Mouse (Mus musculus) macrophage (primary cell): ENCODE data around the gene Hsd3b1. TPM values are rescaled to one million over a fixed set of nuclear protein-coding genes. Genes with fewer than 3 reads are reported as not detected.

Experiments used
- H3K27ac ChIP-seq: fragments of 350-480 bp; formaldehyde crosslinking; 2 replicates; pipeline ENCODE4 v1.9.0; 2021
- H3K36me3 ChIP-seq: fragments of 350-480 bp; formaldehyde crosslinking; 2 replicates; pipeline ENCODE4 v1.9.0; 2021; ENCODE audit errors: inconsistent target
- H3K4me3 ChIP-seq: fragments of 350-480 bp; formaldehyde crosslinking; 2 replicates; pipeline ENCODE4 v1.9.0; 2021; ENCODE audit errors: inconsistent target
- H3K79me2 ChIP-seq: fragments of 350-480 bp; formaldehyde crosslinking; 2 replicates; pipeline ENCODE4 v1.9.0; 2021; ENCODE audit errors: inconsistent target
- WGBS: methylation state at CpG from one replicate; pipeline ENCODE4 v1.1.7; 2026; ENCODE audit warnings: inconsistent platforms; ENCODE audit not compliant: missing documents; 5-methylcytosine and 5-hydroxymethylcytosine counted together
- polyA plus RNA-seq: library from polyadenylated mRNA; stranded (reverse); fragments of 250-400 nt; gene quantifications from 3 replicates; pipeline ENCODE4 v1.2.4, GENCODE M21; 2018; ENCODE audit warnings: inconsistent platforms
- total RNA-seq, 78 experiments: library from RNA; depleted of rRNA; stranded (reverse); fragments of 250-400 nt; gene quantifications; 1 replicate in 9 of 78; 2 replicates in 24 of 78; 3 replicates in 43 of 78; 4 replicates in 2 of 78; pipeline ENCODE4 v1.2.4; 2018; ENCODE audit warnings: inconsistent platforms in 56 of 78

Gene Hsd3b1
- not detected for total RNA-seq (2018; cell fraction: chromatin; rRNA removed)
- total RNA-seq (2018; cell fraction: cytosol; rRNA removed): not detected
- not detected for total RNA-seq (2018; cell fraction: nucleus; rRNA removed)
- not detected in 3 replicates for polyA plus RNA-seq

GRCm38 (mm10) chr3:98859576-98859975 lies at the start of gene Hsd3b1:
Hsd3b1 (minus strand) TSS chr3:98859794.
- Histone ChIP-seq H3K36me3 (no peaks in the 10 kb centered on the region), H3K79me2 (no peaks in the 10 kb centered on the region), H3K4me3 (no peak within 1 kb of the TSS), H3K27ac (no peak within 1 kb of the TSS)
- WGBS: 91% methylated on average over 3 of the region's 3 CpGs

- Histone ChIP-seq H3K36me3 (no peaks in the 10 kb centered on the region), H3K27ac (no peak overlapping the region)
- WGBS: 92% methylated on average over 2 of the region's 2 CpGs
These were observed 38.0 kb upstream of the Hsd3b1 start for GRCm38 (mm10) chr3:98897606-98898005.

DNA sequence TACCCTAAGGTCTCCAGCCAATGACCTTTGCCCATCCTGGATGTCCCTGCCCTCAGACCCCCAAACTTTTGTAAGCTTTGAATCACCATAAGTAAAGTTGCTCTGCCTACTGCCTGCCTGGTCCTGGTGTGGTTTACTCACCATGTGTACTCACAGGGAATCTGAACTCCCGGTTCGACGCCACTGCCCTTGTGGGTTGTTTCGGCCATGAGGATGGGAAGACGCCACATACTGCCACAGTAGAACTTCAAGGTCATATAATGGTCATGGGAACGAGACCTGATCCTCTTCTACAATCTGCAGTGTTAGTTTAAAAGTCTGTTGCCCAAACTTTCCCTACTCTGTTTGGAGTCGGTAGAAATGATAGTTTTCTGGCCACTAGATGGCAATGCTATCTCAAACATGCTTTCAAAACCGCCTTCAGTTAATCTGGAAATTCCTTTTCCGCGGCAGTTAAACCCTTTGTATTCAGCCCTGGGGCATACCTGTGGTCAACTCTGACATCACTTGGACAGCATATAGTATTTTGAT lies 35.5 kb upstream of the Hsd3b1 start:
- no peak overlapping the region for H3K4me3 ChIP-seq
- no peaks in the 10 kb centered on the region for H3K36me3 ChIP-seq
- H3K27ac ChIP-seq: no peak overlapping the region
- 50% methylated on average over 10 of the region's 10 CpGs for WGBS
- H3K79me2 ChIP-seq: no peaks in the 10 kb centered on the region

More at GRCm38 (mm10) chr3:98897606-98898005, 38.0 kb upstream of the Hsd3b1 start:
- H3K79me2 ChIP-seq: no peaks in the 10 kb centered on the region
- no peak overlapping the region for H3K4me3 ChIP-seq

DNA sequence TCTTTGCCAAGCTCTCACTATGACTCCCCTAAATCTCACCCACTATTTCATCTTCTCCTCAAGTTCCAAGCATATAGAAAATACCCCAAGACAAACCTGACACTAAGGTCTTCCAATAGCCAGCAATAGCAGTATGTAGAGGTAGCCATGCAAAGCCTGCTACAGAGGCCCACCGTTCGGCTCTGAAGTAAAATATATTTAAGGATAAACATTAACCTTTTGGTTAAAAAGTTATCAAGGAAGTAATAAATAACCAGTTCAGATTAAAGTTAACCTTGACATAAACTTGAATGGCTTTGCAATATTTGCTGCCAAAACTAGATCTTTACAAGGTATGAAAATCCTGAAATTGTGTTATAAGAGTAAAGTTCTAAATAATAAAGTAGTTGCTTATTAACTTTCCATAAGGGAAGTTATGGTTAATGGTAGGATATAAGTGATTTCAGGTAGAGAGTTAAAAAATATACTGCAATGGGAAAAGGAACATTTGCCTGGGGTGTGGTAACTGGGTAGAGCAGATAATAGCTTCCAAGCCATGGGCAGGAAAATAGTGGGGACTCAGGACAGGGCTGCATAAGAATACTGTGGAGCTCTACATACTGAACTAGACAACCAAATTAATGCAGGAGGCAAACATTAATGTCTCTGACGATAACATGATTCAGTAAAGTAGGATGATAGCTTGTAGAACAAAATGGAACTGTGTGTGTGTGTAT lies 33.6 kb upstream of the Hsd3b1 start, which contains the start of gene Hao2:
Hao2 (minus strand) TSS at position 183 of the 716 bp plus-strand sequence.
- no peaks in the 10 kb centered on the region for H3K79me2 ChIP-seq
- H3K36me3 ChIP-seq: no peaks in the 10 kb centered on the region
- no peak within 1 kb of the TSS for H3K27ac ChIP-seq
- 84% methylated on average over 3 of the region's 3 CpGs for WGBS
- H3K4me3 ChIP-seq: no peak within 1 kb of the TSS

DNA sequence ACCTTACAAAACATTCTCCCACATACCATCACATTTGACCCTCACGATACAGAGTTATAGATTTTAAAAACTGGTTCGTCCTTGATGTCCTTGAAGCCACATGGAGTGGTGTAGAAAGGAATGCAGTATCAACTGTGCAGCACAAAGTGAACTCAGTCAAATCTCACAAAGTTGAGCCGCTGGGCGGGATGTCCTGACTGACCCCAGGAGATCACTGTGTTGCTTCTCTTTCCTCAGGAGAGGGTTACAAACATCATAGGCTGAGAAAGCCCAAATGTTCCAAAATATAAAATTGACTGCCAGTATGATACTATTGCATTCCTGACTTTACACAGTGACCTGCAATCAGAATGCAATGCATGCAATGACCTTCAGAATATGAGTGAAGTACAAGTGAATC lies 30.8 kb upstream of the Hsd3b1 start:
- Histone ChIP-seq H3K27ac (no peak overlapping the region), H3K79me2 (no peaks in the 10 kb centered on the region), H3K4me3 (no peak overlapping the region), H3K36me3 (no peaks in the 10 kb centered on the region)
- 95% methylated on average over 4 of the region's 4 CpGs for WGBS

- 68% methylated on average over 2 of the region's 2 CpGs for WGBS
- no peaks in the 10 kb centered on the region for H3K79me2 ChIP-seq
These were observed 28.6 kb upstream of the Hsd3b1 start for GRCm38 (mm10) chr3:98888206-98888605.

GRCm38 (mm10) chr3:98880831-98881230 lies 21.2 kb upstream of the Hsd3b1 start:
- WGBS: 63% methylated on average over 2 of the region's 2 CpGs
- Histone ChIP-seq H3K79me2 (no peaks in the 10 kb centered on the region), H3K27ac (no peak overlapping the region), H3K36me3 (no peaks in the 10 kb centered on the region), H3K4me3 (no peak overlapping the region)

More at GRCm38 (mm10) chr3:98888206-98888605, 28.6 kb upstream of the Hsd3b1 start:
- Histone ChIP-seq H3K27ac (no peak overlapping the region), H3K4me3 (no peak overlapping the region), H3K36me3 (no peaks in the 10 kb centered on the region)

- Histone ChIP-seq H3K27ac (no peak overlapping the region), H3K79me2 (no peaks in the 10 kb centered on the region), H3K4me3 (no peak overlapping the region), H3K36me3 (no peaks in the 10 kb centered on the region)
- WGBS: 78% methylated on average over 6 of the region's 6 CpGs
These were observed 20.6 kb upstream of the Hsd3b1 start for GRCm38 (mm10) chr3:98880216-98880615.

DNA sequence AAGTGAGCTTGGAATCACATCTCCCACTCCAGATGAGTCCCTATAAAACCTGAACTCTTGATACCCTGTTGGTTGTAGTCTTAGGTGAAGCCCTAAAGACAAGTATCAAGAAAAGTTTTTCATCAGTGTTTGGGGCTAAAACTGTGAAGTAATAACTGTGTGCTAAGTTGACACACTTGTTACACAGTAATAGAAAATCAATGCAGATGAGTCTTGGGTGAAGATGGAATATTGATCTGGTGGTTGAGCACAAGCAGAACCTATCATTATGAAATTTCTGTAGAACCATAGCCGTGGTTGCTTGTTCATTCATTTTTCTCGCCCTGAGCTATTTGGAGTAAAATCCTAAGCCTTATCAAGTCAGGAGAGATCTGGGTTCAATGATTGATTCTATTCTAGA lies 8.6 kb upstream of the Hsd3b1 start:
- H3K79me2 ChIP-seq: no peaks in the 10 kb centered on the region
- no peak overlapping the region for H3K27ac ChIP-seq
- H3K4me3 ChIP-seq: no peak overlapping the region
- WGBS: 95% methylated on average over 2 of the region's 2 CpGs
- no peaks in the 10 kb centered on the region for H3K36me3 ChIP-seq

- WGBS: 93% methylated on average over 1 of the region's 1 CpGs
- H3K27ac ChIP-seq: no peak overlapping the region
- no peaks in the 10 kb centered on the region for H3K79me2 ChIP-seq
- H3K36me3 ChIP-seq: no peaks in the 10 kb centered on the region
- H3K4me3 ChIP-seq: no peak overlapping the region
These were observed 3.2 kb upstream of the Hsd3b1 start for GRCm38 (mm10) chr3:98862800-98863199.

- 85% methylated on average over 2 of the region's 2 CpGs for WGBS
- no peak overlapping the region for H3K4me3 ChIP-seq
- H3K36me3 ChIP-seq: no peaks in the 10 kb centered on the region
- no peak overlapping the region for H3K27ac ChIP-seq
- H3K79me2 ChIP-seq: no peaks in the 10 kb centered on the region
These were observed 1.5 kb downstream of the Hsd3b1 start for GRCm38 (mm10) chr3:98858051-98858450.

DNA sequence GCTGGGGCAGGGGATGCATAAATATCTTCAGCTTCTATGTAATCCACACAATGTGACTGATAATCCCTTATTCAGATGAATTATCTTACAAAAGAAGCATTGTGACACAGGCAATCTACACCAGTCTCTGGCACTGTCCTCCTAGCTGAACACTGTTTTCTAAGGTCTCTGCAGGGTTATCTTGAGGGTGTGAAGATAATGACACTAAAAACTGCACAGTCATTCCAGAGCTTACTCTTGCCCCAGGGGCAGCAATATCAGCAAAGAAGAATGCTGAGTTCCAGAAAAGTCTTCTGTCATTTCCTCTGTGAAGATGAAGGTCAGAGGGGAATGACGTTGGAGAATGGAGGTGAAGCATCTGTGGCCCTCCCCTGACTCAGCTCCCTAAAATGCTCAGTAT lies 2.7 kb downstream of the Hsd3b1 start:
- 29% methylated on average over 1 of the region's 1 CpGs for WGBS
- Histone ChIP-seq H3K79me2 (no peaks in the 10 kb centered on the region), H3K4me3 (no peak overlapping the region), H3K36me3 (no peaks in the 10 kb centered on the region), H3K27ac (no peak overlapping the region)

- H3K36me3 ChIP-seq: no peaks in the 10 kb centered on the region
- WGBS: 81% methylated on average over 3 of the region's 3 CpGs
- H3K4me3 ChIP-seq: no peak overlapping the region
- no peaks in the 10 kb centered on the region for H3K79me2 ChIP-seq
- no peak overlapping the region for H3K27ac ChIP-seq
These were observed 4.4 kb downstream of the Hsd3b1 start for GRCm38 (mm10) chr3:98855160-98855559.

DNA sequence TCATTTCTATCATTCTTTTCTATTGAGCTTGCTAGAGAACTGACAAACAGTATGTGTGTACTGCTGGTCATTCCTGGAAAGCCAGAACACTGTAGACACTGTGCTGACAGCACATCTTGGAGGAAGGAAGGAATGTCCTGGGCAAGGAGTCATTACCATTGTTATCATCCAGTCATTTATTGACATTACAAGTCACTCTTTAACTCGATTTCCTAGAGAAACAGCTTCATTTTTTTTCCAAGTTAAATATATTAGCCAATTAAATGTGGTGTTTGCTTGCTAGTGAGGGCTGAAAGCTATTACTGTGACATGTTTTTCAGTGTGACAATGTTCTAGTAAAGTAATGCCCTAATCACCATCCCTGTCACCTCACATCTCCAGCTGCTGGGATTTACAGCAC lies 5.9 kb downstream of the Hsd3b1 start:
- Histone ChIP-seq H3K79me2 (no peaks in the 10 kb centered on the region), H3K27ac (no peak overlapping the region), H3K36me3 (no peaks in the 10 kb centered on the region), H3K4me3 (no peak overlapping the region)
- 38% methylated on average over 1 of the region's 1 CpGs for WGBS

GRCm38 (mm10) chr3:98853051-98853450 lies 6.5 kb downstream of the Hsd3b1 start:
- Histone ChIP-seq H3K27ac (no peak overlapping the region), H3K79me2 (no peaks in the 10 kb centered on the region), H3K36me3 (no peaks in the 10 kb centered on the region), H3K4me3 (no peak overlapping the region)
- WGBS: 67% methylated on average over 3 of the region's 3 CpGs
